Mouse (Mus musculus): ENCODE results near the gene Bid.
"Not testable (repeated sequence)": the region's sequence is repeated elsewhere in the genome, so short reads cannot be mapped to it uniquely, and the experiment has no call there.

The Bid gene

DNA sequence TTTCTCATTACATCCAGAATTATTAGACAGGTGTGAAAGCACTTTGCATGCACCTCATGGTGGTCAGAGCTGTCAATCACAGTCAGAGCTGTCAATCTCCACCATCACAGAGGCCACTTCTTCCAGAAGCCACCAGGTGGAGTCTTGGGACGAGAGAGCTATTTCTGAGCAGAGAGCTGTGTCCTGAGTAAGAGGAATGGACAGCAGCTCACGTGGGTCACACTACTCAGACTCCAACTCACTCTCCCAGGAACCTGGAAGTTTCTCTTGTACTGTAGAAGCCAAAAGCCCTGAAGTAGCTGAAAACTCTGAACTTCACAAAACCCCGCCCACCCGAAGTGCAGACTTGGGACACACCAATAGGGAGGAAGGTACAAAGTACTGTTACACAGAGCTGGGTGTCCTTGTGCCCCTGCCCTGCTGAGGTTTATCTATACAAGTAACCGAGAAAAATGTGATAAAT is 13.2 kb downstream of the Bid start:
- DNase-seq: peak; percentile 94

DNA sequence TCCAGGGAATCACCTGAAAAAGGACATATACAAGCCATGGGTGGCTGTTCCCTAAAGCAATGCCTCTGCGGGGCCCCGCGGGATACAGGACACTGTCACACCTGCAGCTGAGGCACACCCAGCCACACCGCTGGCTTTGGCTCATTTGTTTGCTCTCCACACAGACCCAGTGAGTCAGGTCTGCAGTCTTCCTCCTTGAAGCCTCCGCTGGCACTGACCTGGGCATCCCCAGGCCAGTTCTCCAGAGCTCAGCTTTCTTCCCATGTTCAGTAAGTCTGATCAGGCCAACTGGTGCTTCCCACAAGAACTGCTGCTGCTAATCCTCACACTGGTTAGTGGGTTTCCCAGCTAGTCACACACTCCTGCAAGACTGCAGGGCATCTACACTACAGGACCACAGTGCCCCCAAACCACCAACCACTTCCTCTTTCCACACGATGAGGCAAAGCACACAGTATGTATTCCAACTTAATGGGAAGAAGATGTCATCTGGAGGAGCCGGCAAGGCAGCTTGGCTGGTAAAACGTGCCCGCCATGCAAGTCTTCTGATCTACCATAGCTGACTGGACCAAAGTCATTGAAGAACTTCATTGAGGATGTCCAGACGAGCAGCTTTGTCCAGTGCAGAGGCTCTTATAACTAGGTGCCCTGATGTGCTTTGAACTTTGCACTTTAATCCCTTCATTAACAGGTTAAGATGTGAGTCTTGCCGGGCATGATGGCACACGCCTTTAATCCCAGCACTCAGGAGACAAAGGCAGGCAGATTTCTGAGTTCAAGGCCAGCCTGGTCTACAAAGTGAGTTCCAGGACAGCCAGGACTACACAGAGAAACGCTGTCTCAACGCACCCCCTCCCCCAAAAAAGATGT is 14.6 kb downstream of the Bid start:
- peak; percentile 68 for DNase-seq

DNA sequence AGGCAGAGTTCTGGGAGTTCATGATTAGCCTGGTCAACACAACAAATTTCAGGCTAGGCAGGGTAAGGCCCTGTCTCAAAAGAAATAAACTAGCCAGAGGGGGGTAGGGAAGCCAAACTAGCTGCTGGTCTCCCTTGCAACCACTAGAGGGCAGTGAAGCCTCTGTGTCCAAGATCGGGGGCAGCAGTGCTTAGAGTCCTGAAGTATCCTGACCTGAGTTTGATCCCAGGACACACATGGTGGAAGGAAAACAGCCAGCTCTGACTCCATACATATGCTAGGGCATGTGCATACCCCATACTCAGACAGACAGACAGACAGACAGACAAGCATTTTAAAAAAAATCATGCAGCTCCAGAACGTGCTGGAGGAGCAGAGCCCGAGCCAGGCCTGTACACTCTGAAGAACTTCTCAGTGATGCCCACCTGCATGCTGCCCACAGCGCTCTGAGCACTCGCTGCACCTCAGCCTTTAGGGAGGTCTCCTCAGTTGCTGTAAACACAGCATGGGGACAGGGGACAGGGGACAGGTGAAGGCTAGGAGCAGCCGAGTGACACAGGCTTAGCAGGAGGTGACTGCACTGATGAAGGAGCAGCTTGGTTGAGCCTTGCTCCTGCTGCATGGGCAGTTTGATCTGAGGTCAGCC is 18.3 kb downstream of the Bid start:
- peak; percentile 60 for DNase-seq

DNA sequence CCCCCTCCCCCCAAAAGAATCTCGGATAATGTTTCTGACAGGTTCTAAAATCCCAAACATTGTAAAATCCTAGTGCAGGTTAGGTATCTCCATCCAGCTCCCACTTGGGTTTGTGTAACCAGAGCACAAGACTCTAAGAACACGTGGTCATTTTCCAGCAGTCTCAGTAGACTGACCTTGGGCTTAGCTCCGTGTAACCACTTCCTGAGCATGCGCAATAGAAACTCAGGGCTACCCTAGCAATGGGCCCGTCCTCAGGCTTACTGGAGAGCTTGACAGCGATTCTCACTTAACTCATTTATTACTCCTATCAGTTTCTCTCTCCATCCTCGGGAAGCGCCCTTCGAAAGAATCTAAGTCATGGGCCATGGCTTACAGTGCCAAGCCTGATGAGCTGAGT is 22.1 kb downstream of the Bid start:
- DNase-seq: no peak

DNA sequence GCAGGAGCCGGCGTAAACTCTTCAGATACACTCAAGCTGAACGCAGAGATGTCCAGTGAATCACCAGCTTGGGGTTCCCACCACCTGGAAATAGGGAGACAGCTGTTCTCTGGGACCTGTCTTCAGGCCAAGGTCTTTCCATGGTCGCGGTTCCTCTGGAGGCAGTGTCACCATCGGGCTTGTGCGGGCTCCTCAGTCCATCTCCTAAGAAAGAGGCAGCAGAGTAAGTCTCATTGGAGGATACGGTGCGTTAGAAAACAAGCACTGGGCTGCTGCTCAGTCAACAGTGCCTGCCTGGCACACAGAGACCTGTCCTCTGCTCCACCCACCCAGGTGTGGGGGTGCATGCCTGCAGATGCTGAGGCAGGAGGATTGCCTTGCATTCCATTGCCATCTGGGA is 22.6 kb downstream of the Bid start:
- DNase-seq: no peak

DNA sequence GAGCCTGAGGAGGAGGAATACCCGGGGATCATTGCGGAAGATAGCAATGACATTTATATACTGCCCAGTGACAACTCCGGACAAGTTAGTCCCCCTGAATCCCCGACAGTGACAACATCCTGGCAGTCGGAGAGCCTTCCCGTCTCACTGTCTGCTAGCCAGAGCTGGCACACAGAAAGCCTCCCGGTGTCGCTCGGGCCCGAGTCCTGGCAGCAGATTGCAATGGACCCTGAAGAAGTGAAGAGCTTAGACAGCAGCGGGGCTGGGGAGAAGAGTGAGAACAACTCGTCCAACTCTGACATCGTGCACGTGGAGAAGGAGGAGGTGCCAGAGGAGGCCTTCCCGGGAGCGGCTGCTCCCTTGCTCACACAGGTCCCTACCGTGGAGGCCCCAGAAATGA is 30.0 kb downstream of the Bid start:
- DNase-seq: no peak

DNA sequence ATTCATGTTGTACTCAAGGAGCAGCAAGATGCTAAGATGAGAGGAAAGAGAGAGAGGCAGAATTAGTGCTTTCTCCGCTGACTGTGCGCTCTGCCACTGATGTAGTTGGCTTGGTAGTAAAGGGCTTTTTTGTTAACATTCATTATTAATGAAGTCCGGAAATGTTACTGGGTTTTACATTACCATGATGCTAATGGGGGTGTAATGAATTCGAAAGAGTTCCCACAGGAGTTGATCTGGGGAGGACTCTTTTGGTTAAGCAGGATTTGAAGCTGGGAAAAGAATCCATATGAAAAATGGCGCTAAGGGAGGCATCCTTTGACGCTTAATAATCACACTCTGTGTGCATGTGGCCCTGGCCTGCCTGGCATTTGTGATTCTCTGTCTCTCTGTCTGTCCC is 32.2 kb downstream of the Bid start:
- DNase-seq: no peak

DNA sequence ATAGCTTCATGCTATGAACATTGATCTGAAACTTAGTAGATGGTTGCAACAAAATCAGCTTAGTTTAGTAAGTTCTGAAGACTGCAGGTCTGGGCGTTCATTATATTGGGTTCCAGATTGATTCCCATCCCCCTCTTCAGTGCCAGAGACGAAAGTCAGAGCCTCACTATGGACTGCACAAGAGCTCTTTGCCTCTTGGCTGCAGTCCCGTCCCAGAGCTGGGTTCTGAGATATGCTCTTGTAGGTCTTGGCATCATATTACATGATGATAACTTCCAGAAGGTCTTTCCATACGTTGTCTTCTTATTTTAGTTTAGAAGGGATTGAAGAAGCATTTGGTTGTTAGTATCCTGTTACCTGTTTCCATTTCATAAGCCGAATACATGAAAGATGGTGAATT is 37.6 kb downstream of the Bid start:
- no peak for DNase-seq

DNA sequence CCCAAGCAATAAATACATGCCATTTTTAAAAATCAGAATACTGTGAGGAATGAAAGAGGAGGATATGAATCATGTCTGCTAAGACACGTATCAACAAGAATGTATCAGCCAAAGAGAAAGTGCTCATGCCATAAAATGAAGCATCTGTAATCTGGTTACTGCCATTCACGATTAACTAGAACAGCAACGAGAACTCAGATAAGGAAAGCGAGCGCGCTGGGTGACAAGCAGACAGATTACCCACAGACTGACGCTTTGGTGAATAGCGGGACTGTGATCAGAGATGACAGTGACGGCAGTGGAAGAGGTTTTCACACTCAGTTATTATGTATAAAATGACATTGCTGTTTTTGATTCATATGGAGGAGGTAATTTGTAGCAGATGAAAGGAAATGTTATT is 42.8 kb downstream of the Bid start:
- DNase-seq: no peak

DNA sequence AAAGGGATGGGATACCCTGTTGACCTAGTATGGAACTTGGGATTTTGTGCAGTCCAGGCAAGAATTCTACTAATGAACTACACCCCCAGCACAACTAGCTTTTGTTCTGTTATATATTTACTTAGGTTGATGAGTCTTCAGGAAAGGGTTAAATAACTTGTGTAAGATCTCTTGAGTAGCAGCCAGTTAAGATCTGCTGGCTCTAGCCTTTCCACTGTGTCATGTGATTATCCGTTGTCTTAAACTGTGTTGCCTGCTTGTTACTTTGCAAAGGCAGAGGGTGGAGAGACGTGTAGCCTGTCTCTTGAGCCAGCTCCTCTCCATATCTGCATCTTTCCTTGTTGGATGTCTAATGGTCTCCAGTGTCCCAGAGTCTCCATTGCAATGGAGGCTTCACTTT is 45.4 kb downstream of the Bid start:
- DNase-seq: peak; percentile 77

DNA sequence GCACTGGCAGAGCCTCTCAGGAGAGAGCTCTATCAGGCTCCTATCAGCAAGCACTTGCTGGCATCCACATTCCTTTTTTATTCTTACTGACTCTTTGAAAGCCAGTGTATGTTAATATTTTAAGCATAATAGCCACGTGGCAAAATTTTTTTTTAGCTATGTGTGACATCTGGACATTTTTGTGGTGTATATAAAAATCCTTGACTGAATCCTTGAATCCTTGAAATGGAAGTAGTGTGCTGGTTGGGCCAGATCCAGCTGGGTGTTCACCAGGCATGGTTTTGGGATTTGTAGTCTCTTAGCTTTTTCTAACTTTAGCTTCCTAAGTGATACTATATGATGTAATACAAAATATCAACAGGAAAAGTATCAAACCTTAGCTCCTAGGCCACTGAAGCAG is 47.8 kb downstream of the Bid start:
- no peak for DNase-seq

DNA sequence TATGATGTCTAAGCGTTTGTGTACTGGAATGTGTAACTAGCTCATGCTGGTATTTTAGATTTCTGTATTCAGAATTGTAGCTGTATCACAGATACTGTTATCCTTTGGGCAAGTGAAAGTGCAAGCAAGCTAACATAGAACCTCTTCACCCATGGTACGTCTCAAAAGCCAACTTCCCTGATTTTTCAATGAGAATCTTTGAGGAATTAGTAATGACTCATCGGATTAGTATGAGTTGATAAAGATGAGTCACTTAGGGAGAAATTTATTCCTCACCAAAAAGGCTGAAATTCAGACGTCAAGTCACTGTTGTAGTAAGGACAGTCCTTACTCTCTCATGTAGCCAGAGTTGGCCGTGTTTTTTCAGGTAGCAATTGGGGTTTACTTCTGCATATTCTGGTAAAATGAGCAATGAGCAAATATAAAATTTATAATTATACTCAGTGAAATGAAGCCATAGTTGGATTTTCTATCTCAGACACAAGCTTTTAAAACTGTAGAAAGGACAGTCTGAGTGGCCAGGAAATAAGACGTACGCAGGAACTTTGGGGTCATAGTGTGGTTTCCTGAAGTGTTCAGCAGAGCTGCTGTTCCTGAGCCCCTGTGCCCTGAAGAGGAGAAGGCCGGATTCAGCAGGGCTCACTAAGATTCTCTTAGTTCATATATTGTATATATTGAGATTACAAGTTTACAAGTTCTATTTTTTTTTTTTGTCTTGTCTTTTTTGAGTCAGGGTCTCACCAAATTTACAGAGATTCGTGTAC is 50.4 kb downstream of the Bid start:
- DNase-seq: no peak

DNA sequence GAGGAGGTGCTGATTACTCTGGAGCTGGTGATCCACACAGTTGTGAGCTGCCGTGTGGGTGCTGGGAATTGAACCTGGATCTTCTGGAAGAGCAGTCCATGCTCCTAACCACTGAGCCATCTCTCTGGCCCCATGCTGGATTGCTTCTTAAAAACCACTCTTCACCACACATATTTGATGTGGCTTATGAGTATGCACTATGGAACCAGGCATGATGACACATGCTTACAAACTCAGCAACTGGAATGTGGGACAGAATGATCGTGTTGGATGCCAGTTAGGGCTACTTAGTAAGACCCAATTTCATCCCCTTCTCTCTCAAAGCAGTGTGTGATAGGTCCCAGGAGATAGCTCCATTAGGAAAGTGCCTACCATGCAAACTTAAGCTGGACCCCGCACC is 56.6 kb downstream of the Bid start:
- DNase-seq: no peak

DNA sequence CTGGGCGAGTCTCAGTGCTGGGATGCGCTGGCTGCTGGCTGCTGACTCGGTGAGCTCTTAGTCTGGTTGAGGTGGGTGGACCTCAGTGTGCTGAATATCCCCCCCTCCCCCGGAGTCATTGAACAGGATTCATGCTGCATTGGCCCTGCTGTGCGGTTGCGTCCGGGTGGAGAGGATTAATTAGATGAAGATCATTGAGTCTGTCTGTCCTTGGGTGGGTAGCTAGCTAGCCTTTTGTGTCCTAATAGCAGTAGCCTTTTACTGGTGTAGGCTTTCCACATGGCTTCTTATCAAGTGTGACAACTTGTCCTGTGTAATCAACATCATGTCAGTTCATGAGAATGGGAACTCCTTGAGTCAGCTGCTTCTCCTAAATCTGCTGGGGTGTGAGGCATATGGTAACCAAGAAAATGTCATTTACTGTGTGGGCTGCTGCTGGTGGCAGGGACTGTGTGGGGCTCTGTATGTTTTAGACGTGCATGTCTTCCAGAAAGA is 58.4 kb downstream of the Bid start:
- DNase-seq: no peak

DNA sequence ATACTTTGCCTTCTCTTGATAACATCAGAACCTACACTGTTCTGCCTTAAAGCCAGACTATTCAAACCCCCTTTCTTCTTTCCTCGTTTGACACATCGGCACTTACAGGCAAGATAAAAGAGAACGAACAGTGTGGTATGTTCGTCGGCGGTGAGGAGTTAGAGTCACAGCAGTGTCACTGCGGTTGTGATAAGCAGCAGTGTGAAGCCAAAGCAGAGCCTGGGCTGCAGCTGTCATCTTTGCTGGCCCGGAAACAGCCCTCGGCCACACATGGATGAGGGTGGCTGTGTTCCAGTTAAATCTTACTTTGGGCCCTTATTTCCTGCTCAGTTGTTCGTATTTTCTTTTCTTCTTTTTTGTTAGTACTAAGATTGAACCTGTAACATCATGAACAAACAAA is 62.2 kb downstream of the Bid start:
- no peak for DNase-seq

DNA sequence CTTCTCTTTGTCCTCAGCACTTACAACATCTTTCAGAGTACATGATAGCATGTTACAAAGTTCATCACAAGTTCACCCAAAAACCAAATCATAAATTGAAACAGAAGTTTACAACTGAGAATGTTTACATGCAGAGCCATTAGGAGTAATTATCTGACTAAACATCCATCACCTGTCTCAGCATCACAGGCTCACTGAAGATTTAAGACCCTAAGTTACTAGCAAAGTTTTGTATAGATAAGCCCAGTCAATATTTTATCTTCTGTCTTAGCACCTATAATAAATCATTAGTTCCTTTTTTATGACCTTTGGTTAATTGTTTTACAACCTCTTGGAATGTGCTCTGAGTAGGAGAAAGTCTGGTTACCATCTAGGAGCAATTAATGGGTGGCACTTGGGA is 65.9 kb downstream of the Bid start:
- DNase-seq: not testable (repeated sequence)
